Mouse (Mus musculus): ENCODE measurements around the gene Gm5538.

DNA sequence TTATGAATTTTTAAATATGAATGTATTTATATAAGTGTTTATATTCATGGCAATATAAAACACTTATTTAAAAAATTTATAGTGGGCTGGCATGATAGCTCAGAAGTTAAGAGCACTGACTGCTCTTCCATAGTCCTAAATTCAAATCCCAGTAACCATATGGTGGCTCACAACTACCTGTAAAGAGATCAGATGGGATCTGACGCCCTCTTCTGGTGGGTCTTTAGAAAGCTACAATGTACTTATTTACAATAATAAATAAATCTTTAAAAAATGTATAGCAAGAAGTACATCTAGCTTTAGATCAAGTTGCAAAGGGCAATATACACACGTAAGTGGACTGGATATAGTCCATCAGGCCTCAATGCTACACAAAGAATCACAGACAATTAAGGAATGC is 14.6 kb downstream of the Gm5538 start:
- TF ChIP-seq POLR2A (IDR thresholded peaks at IDR 0.05; ENCODE audit: insufficient read length, low read depth): no peak
- TF ChIP-seq MAX (IDR thresholded peaks at IDR 0.05; ENCODE audit: low read depth): no peak
- TF ChIP-seq USF1 (IDR thresholded peaks at IDR 0.05; ENCODE audit: low read depth): no peak
- TF ChIP-seq MYOD1 (IDR thresholded peaks at IDR 0.05; ENCODE audit: control insufficient read depth in 1 of 3, insufficient read length in 2 of 3, low read depth in 2 of 3): no peak
- TF ChIP-seq MYOG (IDR thresholded peaks at IDR 0.05; ENCODE audit: control insufficient read depth in 1 of 3, insufficient read depth in 1 of 3, insufficient read length in 2 of 3, low read depth in 2 of 3): no peak
- TF ChIP-seq CEBPB (IDR thresholded peaks at IDR 0.05; ENCODE audit: insufficient read depth, poor library complexity, severe bottlenecking): no peak
- TF ChIP-seq TCF12 (IDR thresholded peaks at IDR 0.05; ENCODE audit: insufficient read depth, poor library complexity, severe bottlenecking): no peak
- no peak for TF ChIP-seq TCF3 (IDR thresholded peaks at IDR 0.05; ENCODE audit: insufficient read length, low read depth)

Data from myocyte (in vitro differentiated cells).